Mouse (Mus musculus) gastrocnemius, postnatal 14 days (tissue): ENCODE measurements around the gene Hoxb2. TPM values are rescaled to one million over a fixed set of nuclear protein-coding genes. Genes with fewer than 3 reads are reported as not detected.

Experiments
- DNase-seq: peaks from one replicate; pipeline ENCODE4 v3.0.0; 2021; ENCODE audit warnings: mixed read lengths
- intact Hi-C: fragments of 180-260 bp; cut with DNase I; formaldehyde crosslinking; loops from one replicate; pipeline ENCODE4 v1.15.1; 2025; ENCODE audit warnings: low total_unique reads
- total RNA-seq, 2 experiments: library from RNA; stranded (reverse); gene quantifications; 2 replicates each; pipeline ENCODE4 v1.2.3; 2021

The Hoxb2 gene
- total RNA-seq, 2 experiments from 2014 or later, result 0.51 to 1.1 TPM

DNA sequence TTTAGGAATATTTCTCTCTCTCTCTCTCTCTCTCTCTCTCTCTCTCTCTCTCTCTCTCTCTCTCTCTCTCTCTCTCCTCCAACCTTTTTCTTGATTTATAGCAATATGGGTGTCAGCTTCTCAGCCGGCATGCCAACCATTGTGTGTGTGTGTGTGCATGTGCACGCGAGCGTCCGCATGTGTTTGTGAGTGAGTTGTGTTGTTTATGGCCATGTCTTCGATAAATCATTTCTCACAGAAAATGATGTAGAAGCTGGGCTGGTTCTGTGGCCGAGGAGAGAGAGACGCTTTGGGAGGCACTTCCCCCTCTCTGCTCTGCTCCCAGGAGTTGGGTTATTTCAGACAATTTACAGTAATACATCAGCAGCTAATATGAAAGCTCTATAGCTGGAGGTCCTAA is 21.7 kb upstream of the Hoxb2 start:
- intact Hi-C loops, result no loop called here
- DNase-seq, result no peak

DNA sequence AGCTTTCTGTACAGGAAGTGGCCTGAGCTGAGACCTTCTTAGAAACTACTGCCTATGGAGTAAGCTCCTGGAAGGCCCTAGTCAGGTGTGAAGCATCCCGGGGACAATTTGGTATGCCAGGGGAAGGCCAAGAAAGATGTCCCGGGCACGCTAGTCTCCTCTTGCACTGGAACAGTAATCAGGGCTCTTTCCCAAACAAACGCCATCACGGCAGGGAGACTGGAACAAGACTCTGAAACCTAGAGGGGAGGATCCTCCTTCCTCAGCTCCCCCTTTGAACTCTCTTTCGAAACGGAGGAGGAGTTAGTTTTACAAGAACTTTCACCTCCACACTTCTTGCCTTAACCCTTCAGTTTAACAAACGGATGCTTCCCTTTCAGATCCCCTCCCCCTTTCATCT is 18.2 kb upstream of the Hoxb2 start:
- DNase-seq, result no peak
- intact Hi-C loops, result no loop called here

DNA sequence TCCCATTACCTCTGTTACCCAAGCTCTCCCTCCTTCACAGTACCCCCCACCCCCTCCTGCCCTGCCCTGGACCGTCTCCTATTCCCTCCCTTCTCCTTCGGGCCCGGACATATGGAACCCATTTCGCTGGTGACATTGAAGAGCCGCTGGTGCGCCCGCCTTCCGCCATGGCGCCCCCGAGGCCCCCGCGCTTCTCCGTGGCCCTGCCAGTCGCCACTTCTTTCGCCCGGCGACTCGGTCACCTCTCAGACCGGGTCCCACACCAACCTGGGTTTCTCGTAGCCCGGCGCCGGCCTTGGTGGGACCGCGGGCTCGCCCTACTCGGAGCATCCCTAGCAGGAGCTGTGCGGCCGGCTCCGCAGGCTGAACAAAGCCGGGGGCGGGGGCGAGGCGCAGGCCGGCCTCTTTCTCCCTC is 17.7 kb upstream of the Hoxb2 start:
- intact Hi-C loops, result no loop called here
- DNase-seq, result no peak

DNA sequence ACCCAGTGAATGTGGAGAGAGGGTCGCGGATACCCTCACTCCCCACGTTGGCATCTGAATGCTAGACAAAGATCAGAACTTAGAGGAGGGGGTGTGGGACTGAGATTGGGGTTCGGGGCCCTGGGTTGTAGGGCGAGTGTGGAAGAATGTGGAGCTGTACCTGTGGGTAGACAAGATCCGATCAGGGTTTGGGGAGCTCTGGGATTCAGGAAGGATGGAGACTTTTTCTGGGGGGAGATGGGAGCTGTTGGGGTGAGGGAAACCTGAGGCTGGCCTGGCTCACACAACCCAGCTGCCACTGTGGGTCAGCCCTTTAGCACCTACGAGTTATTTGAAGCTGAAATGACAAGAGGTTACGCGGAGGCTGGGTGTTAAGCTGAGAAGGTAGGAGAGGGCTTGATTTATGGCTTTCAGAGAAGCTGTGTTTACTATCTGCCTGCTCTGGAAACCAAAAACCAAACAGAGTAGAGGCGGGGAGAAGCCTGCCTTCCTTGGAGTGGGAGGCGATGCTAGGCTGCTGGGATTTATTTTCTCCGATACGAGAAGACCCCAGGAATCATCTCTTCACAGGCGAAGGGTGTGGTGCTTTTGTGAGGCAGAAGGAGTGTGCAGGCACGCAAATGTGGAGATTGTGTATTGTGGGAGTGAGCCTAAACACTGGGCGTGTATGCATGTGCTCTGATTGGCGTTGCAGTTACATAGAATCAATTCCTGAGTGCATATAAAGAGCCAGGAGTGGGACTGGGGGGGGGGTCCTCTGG is 16.9 kb upstream of the Hoxb2 start:
- no peak for DNase-seq
- intact Hi-C loops, result no loop called here

DNA sequence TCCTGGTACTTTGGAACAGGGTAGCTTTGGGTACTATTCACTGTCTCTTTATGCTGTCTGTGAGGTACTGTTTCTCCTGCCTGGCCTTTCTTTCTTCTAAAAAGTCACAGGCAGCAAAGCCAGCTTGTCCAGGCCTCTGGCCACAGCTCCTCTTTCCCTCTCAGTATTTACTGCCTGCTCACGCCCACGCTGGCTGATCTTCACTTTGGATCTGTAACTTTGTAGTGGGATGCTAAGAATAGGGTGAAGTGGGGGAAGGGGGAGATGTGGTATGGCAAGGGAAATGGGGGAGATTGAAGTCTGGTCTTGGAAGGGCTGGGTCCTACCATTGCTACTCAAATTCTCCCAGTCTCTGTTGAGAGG is 16.3 kb upstream of the Hoxb2 start:
- intact Hi-C loops, result no loop called here
- no peak for DNase-seq

DNA sequence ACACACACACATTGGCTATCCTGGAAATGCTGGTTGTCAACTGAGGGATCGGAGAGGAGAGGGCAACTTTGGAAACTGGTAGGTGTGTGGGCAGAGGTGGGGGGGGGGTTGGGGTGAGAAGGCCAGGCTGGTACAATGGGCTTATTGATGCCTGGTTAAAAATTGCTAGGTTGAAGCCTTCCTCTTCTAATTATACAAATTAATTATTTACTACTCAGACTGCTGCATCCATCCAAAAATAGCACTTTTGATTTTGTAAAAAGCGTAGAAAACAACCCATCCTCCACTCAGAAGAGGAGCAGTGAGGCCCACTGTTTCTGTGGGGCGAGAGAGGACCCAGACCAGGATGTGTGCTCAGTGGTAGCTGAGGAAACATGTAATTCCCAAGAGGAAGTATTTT is 15.3 kb upstream of the Hoxb2 start:
- intact Hi-C loops, result no loop called here
- no peak for DNase-seq

DNA sequence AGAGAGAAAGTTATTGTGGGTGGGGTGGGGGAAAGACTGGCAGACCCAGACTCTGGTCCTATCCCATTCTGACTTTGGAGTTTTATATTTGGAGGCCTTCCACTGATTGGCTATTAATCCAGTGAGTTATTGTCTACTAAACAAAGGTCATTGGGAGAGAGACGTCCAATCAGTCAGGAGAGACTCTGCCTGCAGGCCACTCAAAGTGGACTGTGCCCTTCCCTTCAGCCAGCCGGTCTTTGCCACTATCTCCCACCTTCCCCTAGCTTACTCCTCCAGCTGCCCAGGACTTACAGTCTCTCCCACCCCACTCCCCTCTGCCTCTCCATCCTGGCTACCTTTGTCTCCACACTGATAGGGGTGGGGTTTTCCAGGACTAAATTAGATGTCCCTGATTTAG is 13.7 kb upstream of the Hoxb2 start:
- DNase-seq, result no peak
- intact Hi-C loops, result no loop called here

DNA sequence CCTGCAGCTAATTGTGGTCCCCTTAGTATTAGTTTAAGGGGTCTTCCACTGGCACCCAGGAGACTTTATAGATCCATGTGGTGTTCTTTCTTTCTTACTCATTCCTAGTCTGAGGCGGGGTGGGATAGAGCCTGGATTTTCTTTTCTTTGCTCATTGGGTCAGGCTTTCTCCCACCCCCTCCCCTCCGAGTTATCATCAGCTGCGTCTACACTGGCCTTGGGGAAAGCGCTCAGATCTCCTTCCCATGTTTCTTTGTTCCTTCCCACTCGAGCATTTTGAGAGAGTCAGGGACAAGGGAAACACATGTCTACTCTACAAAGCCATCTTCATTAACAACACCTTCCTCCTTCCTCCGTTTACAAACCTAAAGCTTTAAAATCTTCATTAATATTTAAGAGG is 13.3 kb upstream of the Hoxb2 start:
- DNase-seq, result no peak
- intact Hi-C loops, result no loop called here

DNA sequence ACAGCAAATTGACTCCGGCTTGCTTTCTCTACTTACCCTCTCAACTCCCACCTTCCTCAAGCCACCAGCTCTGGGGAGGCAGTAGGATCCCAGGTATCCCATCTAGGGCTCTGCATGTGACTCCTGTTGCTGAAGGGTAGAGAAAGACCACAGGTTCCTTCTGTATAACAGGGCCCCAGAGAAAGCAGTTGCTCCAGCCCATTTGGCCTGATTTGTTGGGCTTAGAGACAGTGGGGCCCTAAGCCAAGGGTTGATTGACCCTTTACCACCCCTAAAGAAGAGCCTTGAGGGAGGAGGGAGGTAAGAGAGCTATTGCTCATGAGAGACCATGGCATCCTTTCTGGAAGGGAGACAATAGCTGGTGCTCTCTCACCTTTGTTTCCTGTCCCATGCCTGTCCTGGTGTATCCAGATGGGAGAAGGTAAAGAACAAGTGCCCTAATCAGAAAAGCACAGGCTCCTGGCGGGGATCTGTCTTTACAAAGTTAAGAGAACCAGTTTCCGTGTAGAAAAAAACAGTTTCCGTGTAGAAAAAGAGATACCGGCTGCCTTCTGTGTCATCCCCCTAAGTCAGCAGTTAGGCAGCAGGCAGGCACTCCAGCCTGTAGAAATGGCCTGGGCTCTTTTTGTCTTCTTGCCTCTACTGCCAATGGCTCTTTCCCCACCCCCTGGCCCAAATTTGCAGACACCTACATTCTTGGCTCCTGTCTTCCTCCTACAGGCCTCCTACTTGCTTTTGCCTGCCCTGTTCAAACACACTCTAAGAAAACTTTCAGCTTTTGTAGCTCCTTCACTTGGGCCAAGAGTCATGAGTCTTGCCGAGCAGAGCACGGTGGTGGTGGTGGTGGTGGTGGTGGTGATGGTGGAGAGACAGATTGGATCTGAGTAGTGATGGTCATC is 11.1 kb upstream of the Hoxb2 start:
- no peak for DNase-seq
- intact Hi-C loops, result no loop called here

DNA sequence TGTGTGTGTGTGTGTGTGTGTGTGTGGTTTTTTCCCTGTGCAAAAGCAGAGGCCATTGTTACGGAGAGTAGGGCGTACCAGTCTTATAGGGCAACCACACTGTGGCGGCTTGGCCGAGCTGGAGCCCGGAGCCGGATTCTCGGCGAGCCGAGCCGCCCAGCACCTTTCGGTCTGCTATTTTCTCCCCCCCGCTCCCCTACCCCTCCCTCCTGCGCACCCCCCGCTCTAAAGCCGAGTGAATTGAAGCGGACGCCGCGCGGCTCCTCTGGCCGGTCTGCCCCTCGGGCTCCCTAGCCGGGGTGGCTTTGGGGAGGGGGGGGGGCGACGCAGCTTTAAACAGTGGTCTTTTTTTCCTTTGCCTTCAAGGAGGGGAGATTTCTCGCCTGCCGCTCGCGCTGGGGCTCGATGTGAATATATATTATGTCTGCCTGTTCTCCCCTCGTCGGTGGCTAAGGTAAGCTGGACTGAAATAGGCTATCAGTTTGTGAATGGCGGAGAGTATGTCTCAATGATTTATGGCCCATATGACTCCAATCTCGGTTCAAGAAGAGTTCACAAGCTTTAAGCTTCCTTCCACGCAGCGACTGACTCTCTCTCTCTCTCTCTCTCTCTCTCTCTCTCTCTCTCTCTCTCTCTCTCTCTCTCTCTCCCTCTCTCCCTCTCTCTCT is 9.5 kb upstream of the Hoxb2 start:
- intact Hi-C loops, result no loop called here
- no peak for DNase-seq

DNA sequence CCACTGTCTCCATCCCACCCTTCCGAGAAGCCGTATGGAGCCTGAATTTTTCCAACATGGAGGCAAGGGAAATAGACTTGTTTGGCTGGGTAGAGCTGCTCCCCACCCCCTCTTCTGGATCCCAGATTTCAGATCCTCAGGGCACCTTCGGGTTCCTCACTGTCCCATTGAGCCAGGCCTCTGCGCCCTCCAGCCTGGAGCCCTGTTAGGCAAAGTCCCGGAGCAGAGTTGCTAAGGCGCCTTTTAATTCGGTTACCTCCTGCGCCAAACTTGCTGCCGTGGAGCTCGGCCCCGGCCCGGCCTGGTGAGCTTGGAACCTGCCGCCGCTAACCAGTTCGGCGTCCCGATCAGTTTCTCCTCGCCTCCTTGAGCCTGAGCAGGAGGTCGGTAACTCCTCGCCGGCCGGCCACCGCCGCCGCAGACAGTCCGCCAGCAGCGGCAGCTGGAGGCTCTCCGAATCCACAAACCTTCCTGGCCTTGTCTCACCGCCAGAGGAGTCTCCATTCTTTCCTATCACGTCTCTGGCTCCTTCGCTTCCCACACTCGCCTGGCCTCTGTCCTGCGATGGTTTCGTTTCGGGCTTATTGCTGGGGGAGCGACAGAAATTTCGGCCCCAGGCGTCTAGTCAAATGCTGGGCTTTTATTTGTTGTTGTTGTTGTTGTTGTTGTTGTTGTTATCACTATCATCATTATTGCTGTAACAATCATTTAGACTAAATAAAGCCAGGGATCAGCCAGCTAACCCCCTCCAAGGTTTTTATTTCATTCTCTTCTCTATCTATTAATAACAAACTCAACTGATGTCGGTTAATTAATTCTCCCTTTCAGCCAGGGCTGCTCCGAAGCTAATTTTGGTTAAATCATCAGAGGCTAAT is 8.4 kb upstream of the Hoxb2 start:
- no peak for DNase-seq
- intact Hi-C loops, result no loop called here

DNA sequence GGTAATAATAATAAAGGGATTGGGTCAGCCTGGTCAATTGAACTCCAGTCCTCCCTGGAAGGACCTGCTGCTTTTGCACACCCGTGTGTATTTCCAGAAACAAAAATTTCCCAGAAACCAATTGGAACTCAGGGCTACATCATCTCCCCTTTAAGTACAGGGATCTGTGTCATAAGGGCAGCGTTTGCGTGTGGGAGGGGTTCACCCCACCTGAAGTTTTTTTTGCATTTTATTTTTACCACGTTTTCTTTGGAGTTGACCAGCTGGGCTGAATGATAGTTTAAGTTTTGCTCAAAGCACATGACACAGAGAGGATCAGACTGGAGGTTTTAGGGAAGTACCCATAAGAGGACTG is 7.8 kb upstream of the Hoxb2 start:
- DNase-seq, result no peak
- intact Hi-C loops, result no loop called here

DNA sequence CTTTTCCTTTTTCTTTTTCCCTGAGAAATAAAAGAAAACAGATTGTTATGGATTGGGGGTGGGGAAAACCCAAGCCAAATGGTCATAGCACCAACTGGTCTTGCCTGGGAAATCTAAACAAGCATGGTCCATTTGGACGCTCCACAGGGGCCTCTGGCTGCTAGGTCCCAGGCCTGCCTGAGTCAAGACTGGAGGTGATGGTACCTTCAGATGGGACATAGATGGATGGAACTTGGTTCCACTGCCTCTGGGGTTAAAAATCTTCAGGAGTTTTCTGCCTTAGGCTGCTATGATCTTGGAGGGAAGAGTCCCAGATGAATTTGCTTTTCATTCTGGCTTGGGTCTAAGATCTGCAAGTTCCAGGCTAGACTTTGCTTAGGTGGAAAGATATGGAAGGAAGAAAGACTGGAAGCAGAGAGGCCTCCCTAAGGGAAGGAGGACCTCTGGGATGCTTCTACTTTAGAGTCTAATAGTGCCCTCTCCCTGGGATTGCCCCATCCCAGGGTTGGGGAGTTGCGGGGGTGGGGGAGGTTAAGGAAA is 7.0 kb upstream of the Hoxb2 start:
- DNase-seq, result no peak
- intact Hi-C loops, result no loop called here

DNA sequence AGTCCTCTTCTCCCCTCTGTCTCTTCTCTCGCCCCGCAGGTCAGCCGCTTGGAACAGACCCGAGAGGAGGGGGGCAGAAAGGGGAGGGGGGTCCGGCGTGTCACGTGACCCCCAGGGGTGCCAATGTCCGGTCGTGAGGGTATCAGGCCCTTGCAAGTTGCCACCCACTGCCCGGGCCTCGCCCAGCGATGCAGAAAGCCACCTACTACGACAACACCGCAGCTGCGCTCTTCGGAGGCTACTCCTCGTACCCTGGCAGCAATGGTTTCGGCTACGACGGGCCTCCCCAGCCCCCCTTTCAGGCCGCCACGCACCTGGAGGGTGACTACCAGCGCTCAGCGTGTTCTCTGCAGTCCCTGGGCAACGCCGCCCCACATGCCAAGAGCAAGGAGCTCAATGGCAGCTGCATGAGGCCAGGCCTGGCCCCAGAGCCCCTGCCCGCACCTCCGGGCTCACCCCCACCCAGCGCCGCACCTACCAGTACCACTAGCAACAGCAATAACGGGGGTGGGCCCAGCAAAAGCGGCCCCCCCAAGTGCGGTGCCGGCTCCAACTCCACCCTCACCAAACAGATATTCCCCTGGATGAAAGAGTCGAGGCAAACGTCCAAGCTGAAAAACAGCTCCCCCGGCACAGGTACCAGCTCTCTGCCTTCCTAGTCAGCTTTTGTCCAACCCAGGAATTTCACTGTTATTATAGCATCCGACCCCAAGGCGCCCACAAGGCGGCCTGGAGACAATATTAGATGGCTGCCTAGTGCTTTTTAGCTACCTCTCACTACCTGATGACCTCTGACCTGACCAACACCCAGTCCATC is 6.1 kb upstream of the Hoxb2 start:
- DNase-seq, result no peak
- intact Hi-C loops, result no loop called here

DNA sequence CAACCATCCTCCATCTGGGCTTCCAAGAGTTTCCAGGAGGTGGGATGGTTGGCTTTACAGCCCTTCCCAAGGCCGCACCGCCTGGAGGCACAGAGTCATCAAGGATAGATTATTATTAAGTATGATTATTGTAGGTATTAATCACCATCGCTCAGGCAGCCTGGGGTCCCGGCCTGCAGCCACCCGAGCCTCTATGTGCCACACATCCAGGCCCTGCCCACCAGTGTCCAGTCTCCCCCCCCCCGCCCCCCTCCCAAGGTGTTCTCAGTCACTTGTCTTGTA is 5.5 kb upstream of the Hoxb2 start:
- intact Hi-C loops, result no loop called here
- no peak for DNase-seq

DNA sequence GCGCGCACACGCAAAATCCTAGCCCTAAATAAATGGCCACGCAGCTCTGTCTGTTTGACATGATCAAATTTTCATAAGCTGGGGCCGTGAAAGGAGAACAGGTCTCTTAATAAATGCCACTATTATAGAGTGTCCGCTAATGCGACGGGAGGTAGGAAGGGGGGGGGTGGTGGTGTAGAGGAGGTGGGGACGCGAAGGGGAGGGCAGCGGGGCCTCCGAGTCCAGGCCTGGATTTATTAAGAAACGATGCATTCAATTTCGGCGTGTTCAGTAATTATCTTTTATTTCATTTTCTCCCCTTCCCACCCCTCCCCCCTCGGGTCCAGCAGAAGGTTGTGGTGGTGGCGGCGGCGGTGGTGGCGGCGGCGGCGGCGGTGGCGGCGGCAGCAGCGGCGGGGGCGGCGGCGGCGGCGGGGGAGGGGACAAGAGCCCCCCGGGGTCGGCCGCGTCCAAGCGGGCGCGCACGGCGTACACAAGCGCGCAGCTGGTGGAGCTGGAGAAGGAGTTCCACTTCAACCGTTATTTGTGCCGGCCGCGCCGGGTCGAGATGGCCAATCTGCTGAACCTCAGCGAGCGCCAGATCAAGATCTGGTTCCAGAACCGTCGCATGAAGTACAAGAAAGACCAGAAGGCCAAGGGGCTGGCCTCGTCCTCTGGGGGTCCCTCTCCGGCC is 5.0 kb upstream of the Hoxb2 start:
- DNase-seq, result no peak
- intact Hi-C loops, result no loop called here

DNA sequence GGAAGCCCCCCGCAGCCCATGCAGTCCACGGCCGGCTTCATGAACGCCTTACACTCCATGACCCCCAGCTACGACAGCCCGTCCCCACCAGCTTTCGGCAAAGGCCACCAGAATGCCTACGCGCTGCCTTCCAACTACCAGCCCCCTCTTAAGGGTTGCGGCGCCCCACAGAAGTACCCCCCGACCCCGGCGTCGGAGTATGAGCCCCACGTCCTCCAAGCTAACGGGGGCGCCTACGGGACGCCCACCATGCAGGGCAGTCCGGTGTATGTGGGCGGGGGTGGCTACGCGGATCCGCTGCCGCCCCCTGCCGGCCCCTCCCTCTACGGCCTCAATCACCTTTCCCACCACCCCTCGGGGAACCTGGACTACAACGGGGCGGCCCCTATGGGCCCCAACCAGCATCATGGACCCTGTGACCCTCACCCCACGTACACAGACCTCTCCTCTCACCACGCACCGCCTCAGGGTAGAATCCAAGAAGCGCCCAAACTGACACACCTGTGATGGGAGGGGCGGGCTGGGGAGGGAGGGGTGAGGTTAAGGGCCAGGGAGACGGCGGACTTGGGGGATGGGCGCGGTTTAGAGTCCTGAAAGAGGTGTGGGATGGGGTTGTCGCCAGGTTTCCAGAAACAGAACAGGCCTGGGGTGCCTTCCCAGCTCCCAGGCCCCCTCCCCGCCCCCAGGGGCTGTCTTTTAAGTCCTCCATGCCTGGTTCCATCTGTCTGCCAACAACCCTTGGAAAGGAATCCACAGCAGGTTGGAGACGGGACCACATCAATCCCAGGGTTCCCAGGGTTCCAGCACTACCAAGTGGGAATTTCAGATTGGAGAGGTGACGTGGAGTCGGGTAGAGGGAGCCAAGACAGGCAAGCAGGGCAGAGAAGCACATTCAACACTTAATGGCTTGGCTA is 4.2 kb upstream of the Hoxb2 start:
- DNase-seq, result no peak
- intact Hi-C loops, result no loop called here
